Mouse (Mus musculus) right cerebral cortex, postnatal 36 days (tissue): ENCODE measurements around the gene Kif21a.

Experiments
- DNase-seq, 2 experiments: peaks; one replicate each; pipeline ENCODE4 v3.0.0; 2022; ENCODE audit warnings: low spot score in 2 of 2, mixed read lengths in 1 of 2

Gene Kif21a

DNA sequence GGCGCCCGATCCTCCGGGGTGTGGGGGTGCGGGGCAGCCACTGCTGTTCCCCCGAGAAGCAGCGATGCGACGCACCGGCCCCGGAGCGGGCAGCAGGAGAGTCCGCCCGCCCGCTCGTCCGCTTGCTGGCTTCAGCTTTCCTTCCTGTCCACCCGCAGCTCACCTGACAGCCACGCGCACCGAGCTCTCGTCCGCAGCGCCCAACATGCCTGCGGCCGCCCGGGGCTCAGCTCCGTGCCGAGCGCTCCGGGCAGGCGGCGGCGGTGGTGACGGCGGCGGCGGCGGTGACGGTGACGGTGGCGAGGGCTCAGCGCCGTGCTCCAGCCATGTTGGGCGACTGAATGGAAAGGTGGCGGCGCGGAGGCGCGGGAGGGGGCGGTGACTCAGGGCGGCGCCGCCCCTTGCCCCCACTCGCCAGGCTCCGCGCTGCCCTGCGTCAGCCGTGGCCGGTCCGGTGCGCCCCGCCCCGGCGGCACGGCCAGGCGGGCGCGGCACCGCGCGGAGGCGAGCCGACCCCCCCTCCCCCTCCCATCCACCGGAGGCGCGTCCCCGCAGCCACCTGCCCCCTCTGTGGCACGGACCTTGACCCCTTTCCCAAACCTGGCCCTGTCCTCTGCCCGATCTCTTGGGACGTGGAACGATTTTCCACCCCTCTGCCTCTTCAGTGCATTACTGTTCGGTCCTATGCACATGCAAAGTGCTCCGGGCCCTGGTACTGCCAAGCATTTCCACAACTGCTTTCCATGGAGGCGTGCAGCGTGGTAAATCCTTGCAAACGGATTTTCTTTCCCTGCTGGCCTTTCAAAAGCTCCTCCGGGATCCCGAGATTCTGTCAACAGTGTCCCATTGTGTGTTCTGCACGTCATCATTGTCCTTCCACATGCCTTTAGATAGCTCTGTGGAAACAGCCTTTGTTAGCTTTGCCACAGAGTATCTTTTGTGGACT, at the start of gene Kif21a:
Kif21a (minus strand) TSS at position 453 of the 946 bp plus-strand sequence.
- peak; percentile 72 to 73 for DNase-seq

- DNase-seq = no peak
Observed at GRCm38 (mm10) chr15:91096606-91097005, 46.9 kb upstream of the Kif21a start.

- no peak for DNase-seq
Observed at GRCm38 (mm10) chr15:91089427-91089826, 39.7 kb upstream of the Kif21a start.

- DNase-seq = no peak
Observed at GRCm38 (mm10) chr15:91088071-91088470, 38.3 kb upstream of the Kif21a start.

DNA sequence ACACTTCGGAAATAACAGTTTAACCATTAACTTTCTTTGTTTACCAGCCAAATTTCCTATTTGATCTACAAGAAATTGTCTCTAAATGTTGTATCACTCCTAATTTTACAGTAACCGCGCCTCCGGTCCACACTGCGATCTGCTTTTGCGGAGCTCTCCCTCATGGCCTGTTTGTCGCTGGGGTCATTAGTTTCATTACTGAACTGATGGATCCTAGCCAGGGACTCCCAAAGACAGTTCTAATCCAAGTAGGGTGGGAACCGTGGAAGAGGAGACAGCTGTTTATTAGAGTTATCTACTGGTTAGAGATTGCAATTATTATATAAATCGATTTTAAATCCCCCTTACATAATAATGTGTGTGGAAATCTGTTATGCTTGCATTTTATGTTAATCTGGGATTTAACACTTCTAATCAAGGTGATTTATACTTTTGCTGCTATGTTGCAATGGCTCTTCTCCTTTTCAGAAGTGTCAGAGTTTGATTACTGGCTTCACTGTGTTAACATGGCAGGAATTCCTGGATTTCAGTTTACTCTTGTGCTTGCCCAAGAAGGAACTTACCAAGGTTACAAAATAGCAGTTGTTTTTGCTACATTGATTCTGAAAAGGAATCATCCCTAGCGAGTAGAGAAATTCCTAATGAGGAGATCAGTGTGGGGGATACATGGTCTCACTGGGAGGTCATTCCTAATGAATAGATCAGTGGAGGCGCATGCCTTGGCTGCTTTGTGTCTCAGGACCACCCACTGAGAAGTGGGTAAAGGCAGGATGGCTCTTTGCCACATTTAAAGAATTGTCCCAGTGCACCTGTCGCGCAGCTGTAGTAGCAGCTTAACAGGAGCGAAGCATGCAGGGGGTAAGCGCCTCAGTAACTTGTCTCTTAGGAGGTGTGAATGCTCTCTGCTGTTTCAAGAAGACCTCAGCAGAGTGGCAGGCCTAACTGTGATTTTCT, 28.0 kb upstream of the Kif21a start:
- no peak for DNase-seq

DNA sequence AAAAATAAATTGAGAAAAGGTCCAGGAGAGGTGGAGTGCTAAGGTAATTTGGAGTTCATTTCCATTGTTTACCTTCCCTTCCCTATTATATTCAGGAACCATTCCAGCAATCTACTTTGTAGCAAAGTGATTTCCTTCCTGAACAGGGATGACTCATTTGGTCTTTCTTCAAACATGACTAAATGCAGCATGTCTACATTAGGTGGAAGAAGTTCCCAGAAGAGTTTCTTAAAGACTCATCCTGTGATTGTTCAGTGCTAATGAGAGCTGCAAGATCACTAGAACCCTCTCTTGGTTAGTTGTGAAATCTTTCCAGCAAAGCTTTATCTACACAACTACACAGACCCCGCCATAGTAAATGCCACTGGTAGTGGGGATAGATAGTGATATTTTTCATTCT, 22.7 kb upstream of the Kif21a start:
- DNase-seq = no peak

- DNase-seq = no peak
Observed at GRCm38 (mm10) chr15:91064310-91064826, 14.6 kb upstream of the Kif21a start.

- no peak for DNase-seq
Observed at GRCm38 (mm10) chr15:91063845-91064244, 14.1 kb upstream of the Kif21a start.

GRCm38 (mm10) chr15:91056866-91057342, 7.2 kb upstream of the Kif21a start:
- DNase-seq = no peak

DNA sequence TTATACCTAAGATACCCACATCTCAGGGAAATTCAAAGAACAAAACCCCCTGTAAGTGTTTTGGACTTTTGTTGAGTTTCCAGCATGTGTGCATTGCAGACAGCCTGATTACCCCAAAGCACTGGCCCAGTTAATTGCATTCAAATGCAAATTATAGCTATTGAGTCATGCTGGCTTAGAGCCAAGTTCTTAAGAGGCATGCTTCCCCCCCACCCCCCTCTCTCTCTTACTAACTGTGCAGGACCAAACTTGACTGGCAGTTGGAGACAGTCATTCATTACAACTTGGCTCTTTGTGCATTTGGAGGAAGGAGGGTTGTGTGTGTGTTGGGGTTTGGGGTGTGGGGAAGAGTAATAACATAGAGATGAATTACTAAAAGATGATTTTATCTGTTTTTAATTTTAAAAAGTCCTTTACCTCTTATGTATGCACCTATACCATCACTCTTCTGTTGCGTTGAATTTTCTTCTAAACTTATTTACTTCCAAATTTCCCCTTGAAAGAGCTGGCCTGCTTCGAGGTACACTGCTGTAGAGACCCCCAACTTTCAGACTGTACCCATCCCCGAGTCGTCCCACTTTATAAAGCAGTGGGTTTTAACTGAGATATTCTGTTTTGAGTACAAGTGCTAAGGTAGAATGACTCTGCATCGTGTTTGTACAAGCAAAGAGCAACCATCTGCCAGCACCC, 6.6 kb upstream of the Kif21a start:
- no peak for DNase-seq

GRCm38 (mm10) chr15:91048951-91049495, 725 bp downstream of the Kif21a start:
- peak in 1 of 2 experiments; percentile 20 for DNase-seq

DNA sequence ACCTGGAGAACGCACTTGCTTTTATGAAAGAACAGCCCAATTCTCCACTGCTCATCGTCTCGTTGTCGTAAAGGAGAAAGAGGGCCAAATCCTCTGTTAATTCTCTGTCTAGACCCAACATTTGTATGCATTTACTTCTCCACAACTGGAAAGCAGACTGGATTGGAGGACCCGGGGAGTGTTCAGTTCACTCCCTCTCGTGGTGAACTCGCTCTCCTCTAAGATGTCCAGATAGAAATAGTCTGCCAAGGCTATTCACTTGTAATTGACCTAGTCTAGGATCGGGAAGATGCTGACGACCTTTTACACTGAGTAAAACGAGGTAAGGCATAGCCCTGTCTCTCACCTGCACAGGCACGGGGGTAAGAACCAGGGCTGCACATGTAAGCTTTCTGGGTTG, 2.1 kb downstream of the Kif21a start:
- DNase-seq = no peak

DNA sequence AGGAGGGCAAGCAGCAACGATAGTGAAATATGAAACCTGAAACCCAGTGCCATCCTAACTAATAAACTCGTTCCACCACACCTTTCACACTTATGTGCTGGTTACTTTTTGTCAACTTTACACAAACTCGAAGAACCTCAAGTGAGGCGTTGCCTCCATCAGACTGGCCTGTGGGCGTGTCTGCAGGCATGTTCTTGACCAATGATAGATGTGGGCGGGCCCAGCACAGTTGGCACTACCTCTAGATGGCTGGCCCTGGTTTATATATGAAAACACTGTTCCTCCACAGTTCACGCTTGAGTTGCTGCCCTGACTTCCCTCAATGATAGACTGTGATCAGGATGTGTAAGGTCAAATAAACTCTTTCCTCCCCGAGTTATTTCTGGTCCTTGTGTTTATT, 3.2 kb downstream of the Kif21a start:
- no peak for DNase-seq

- no peak for DNase-seq
Observed at GRCm38 (mm10) chr15:91043263-91043662, 6.5 kb downstream of the Kif21a start.

DNA sequence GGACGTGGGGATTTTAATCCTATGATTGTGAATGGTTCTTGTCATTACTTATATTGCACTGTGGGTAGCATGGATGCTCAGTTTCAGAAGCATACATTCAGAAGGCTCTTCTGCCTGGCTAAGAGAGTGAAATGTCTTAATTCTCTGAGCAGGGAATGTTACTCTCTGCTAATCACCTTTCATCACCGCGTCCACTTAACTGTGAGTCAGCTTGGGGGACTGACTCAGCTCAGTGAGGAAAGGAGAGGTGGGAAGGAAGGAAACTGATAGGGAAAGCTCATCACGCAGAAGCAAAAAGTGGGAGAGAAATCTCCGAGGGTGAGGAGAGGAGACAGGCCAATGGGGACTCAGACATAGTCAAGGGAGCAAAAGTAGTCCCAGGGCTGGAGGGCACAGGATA, 10.9 kb downstream of the Kif21a start:
- no peak for DNase-seq

- DNase-seq = no peak
Observed at GRCm38 (mm10) chr15:91034090-91034489, 15.7 kb downstream of the Kif21a start.

GRCm38 (mm10) chr15:91033529-91033928, 16.2 kb downstream of the Kif21a start:
- DNase-seq = no peak

- DNase-seq = no peak
Observed at GRCm38 (mm10) chr15:91028962-91029361, 20.8 kb downstream of the Kif21a start.

- no peak for DNase-seq
Observed at GRCm38 (mm10) chr15:91028494-91028893, 21.3 kb downstream of the Kif21a start.

- no peak for DNase-seq
Observed at GRCm38 (mm10) chr15:91022276-91022675, 27.5 kb downstream of the Kif21a start.

DNA sequence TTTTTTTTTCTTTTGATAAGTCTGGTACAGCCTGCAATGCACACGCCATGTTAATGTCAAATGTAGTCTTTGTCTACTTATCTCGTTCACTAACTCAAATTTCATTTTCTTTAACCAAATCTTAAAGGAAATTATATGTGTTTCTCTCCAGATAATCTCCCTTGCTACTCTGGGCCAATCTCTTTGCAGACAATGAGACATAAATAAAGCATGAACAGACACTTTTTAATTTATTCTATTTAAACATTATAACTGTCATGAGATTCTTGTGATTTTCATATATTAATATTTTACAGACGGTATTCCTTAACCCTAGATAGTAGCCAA, 30.9 kb downstream of the Kif21a start:
- DNase-seq = no peak
